Mouse (Mus musculus) CH12.LX (cell line): ENCODE results near the gene Gm11037. TPM values are rescaled to one million over a fixed set of nuclear protein-coding genes. Genes with fewer than 3 reads are reported as not detected.

Experiments used
- DNase-seq: peaks from one replicate; pipeline ENCODE4 v3.0.0-alpha.2; 2013; ENCODE audit errors: extremely low read depth
- H3K27ac ChIP-seq: 2 replicates; pipeline ENCODE4 v1.5.1; 2012; ENCODE audit warnings: low read depth, mild to moderate bottlenecking, control low read depth, moderate library complexity; ENCODE audit not compliant: insufficient read depth
- H3K27me3 ChIP-seq: replicated peaks from 2 replicates; pipeline ENCODE3; 2012; ENCODE audit warnings: inconsistent platforms
- H3K36me3 ChIP-seq, 2 experiments: replicated peaks in 1 of 2; 2 replicates each; pipeline versions ENCODE3 to v1.6.1; 2012; ENCODE audit warnings: inconsistent platforms in 1 of 2, low read length in 1 of 2, mild to moderate bottlenecking in 1 of 2, mixed read lengths in 1 of 2, moderate library complexity in 1 of 2; ENCODE audit not compliant: control insufficient read depth in 1 of 2, insufficient read depth in 1 of 2
- H3K4me1 ChIP-seq, 2 experiments: 2 replicates each; pipeline ENCODE4 v1.6.1; 2012; ENCODE audit warnings: inconsistent platforms in 1 of 2, moderate library complexity in 1 of 2; ENCODE audit not compliant: insufficient read depth in 2 of 2, control insufficient read depth in 1 of 2
- H3K4me2 ChIP-seq: 2 replicates; pipeline ENCODE4 v1.6.1; 2012; ENCODE audit warnings: low read depth, mild to moderate bottlenecking, control low read depth; ENCODE audit not compliant: poor library complexity, insufficient read depth, severe bottlenecking
- H3K4me3 ChIP-seq, 3 experiments: fragments of 150-350 bp in 1 of 3; sonication (generic) in 1 of 3; replicated peaks in 1 of 3; 2 replicates each; pipeline versions ENCODE3 to v1.5.1; 2011 to 2012; ENCODE audit warnings: low read depth in 2 of 3, low read length in 2 of 3, mild to moderate bottlenecking in 2 of 3, moderate library complexity in 2 of 3, control low read depth in 1 of 3, improper control_type of control experiment in 1 of 3, inconsistent platforms in 1 of 3, mixed read lengths in 1 of 3; ENCODE audit not compliant: poor library complexity in 1 of 3
- H3K79me2 ChIP-seq: replicated peaks from 2 replicates; pipeline ENCODE4 v1.6.1; 2012; ENCODE audit warnings: mild to moderate bottlenecking, moderate library complexity; ENCODE audit not compliant: control insufficient read depth, poor library complexity, insufficient read depth, severe bottlenecking; ENCODE audit errors: extremely low read depth
- H3K9ac ChIP-seq: 2 replicates; pipeline ENCODE4 v1.6.1; 2012; ENCODE audit warnings: low read depth, mild to moderate bottlenecking, control low read depth, moderate library complexity; ENCODE audit not compliant: insufficient read depth
- H3K9me3 ChIP-seq: replicated peaks from 2 replicates; pipeline ENCODE3; 2012; ENCODE audit warnings: low read length, inconsistent platforms, mixed read lengths
- BHLHE40 ChIP-seq: IDR thresholded peaks from 2 replicates; pipeline ENCODE4 v1.6.1; 2011; ENCODE audit warnings: mild to moderate bottlenecking, low read depth, low read length, improper control_type of control experiment
- CHD1 ChIP-seq: IDR thresholded peaks from 2 replicates; pipeline ENCODE4 v1.6.1; 2012; ENCODE audit warnings: low read depth, low read length, improper control_type of control experiment, inconsistent platforms
- CHD2 ChIP-seq: IDR thresholded peaks from 2 replicates; pipeline ENCODE4 v1.6.1; 2011; ENCODE audit warnings: low read length, improper control_type of control experiment
- CTCF ChIP-seq, 2 experiments: IDR thresholded peaks in 1 of 2; conservative IDR thresholded peaks in 1 of 2; 2 replicates each; pipeline ENCODE4 v1.5.1; 2011 to 2012; ENCODE audit warnings: low read depth in 2 of 2, low read length in 2 of 2, improper control_type of control experiment in 1 of 2, inconsistent platforms in 1 of 2, mild to moderate bottlenecking in 1 of 2, moderate library complexity in 1 of 2
- ELF1 ChIP-seq: IDR thresholded peaks from 2 replicates; pipeline ENCODE4 v1.6.1; 2014; ENCODE audit warnings: low read depth, mild to moderate bottlenecking, inconsistent platforms, low read length, improper control_type of control experiment
- EP300 ChIP-seq: IDR thresholded peaks from 2 replicates; pipeline ENCODE4 v1.6.1; 2011; ENCODE audit warnings: low read length, improper control_type of control experiment
- GABPA ChIP-seq: IDR thresholded peaks from 2 replicates; pipeline ENCODE4 v1.6.1; 2012; ENCODE audit warnings: low read depth, low read length, improper control_type of control experiment, inconsistent platforms; ENCODE audit not compliant: insufficient replicate concordance
- HCFC1 ChIP-seq: IDR thresholded peaks from 2 replicates; pipeline ENCODE4 v1.6.1; 2012; ENCODE audit warnings: low read depth, mild to moderate bottlenecking, inconsistent platforms, low read length, improper control_type of control experiment
- IRF4 ChIP-seq: IDR thresholded peaks from 2 replicates; pipeline ENCODE4 v1.6.1; 2014; ENCODE audit warnings: low read depth, mild to moderate bottlenecking, inconsistent platforms, low read length, improper control_type of control experiment
- JUN ChIP-seq: IDR thresholded peaks from 2 replicates; pipeline ENCODE4 v1.6.1; 2011; ENCODE audit warnings: low read depth, mild to moderate bottlenecking, low read length, improper control_type of control experiment, moderate library complexity; ENCODE audit not compliant: insufficient read depth
- JUND ChIP-seq: conservative IDR thresholded peaks from 2 replicates; pipeline ENCODE4 v1.6.1; 2011; ENCODE audit warnings: low read depth, low read length, improper control_type of control experiment
- KAT2A ChIP-seq: IDR thresholded peaks from 2 replicates; pipeline ENCODE4 v1.6.1; 2012; ENCODE audit warnings: low read length, improper control_type of control experiment, inconsistent platforms; ENCODE audit not compliant: insufficient replicate concordance
- MAFK ChIP-seq: IDR thresholded peaks from 2 replicates; pipeline ENCODE4 v1.6.1; 2011; ENCODE audit warnings: low read length, improper control_type of control experiment; ENCODE audit not compliant: insufficient replicate concordance
- MAX ChIP-seq: IDR thresholded peaks from 2 replicates; pipeline ENCODE4 v1.6.1; 2011; ENCODE audit warnings: low read length, improper control_type of control experiment
- MEF2A ChIP-seq: IDR thresholded peaks from 2 replicates; pipeline ENCODE4 v1.6.1; 2014; ENCODE audit warnings: low read depth, mild to moderate bottlenecking, inconsistent platforms, low read length, improper control_type of control experiment, borderline replicate concordance
- MYC ChIP-seq: IDR thresholded peaks from 2 replicates; pipeline ENCODE4 v1.6.1; 2011; ENCODE audit warnings: low read depth, mild to moderate bottlenecking, improper control_type of control experiment, low read length
- NELFE ChIP-seq: IDR thresholded peaks from 2 replicates; pipeline ENCODE4 v1.6.1; 2011; ENCODE audit warnings: low read depth, low read length, improper control_type of control experiment
- PAX5 ChIP-seq: IDR thresholded peaks from 2 replicates; pipeline ENCODE4 v1.6.1; 2012; ENCODE audit warnings: low read length, inconsistent platforms, mixed read lengths
- POLR2A ChIP-seq: IDR thresholded peaks from 2 replicates; pipeline ENCODE4 v1.6.1; 2011; ENCODE audit warnings: low read depth, mild to moderate bottlenecking, improper control_type of control experiment, low read length
- POLR2AphosphoS2 ChIP-seq: IDR thresholded peaks from 2 replicates; pipeline ENCODE4 v1.6.1; 2011; ENCODE audit warnings: low read depth, low read length, improper control_type of control experiment
- RAD21 ChIP-seq: IDR thresholded peaks from 2 replicates; pipeline ENCODE4 v1.6.1; 2011; ENCODE audit warnings: low read depth, mild to moderate bottlenecking, low read length, improper control_type of control experiment, moderate library complexity
- SIN3A ChIP-seq: IDR thresholded peaks from 2 replicates; pipeline ENCODE4 v1.6.1; 2012; ENCODE audit warnings: low read length, improper control_type of control experiment, inconsistent platforms
- SMC3 ChIP-seq: IDR thresholded peaks from 2 replicates; pipeline ENCODE4 v1.6.1; 2011; ENCODE audit warnings: low read depth, low read length, improper control_type of control experiment
- TBP ChIP-seq: conservative IDR thresholded peaks from 2 replicates; pipeline ENCODE4 v1.6.1; 2011; ENCODE audit warnings: low read depth, low read length, improper control_type of control experiment
- TCF12 ChIP-seq: IDR thresholded peaks from 2 replicates; pipeline ENCODE4 v1.6.1; 2014; ENCODE audit warnings: low read depth, mild to moderate bottlenecking, inconsistent platforms, low read length, improper control_type of control experiment
- USF1 ChIP-seq: IDR thresholded peaks from 2 replicates; pipeline ENCODE4 v1.6.1; 2014; ENCODE audit warnings: low read depth, mild to moderate bottlenecking, inconsistent platforms, low read length, improper control_type of control experiment
- USF2 ChIP-seq: conservative IDR thresholded peaks from 2 replicates; pipeline ENCODE4 v1.6.1; 2011; ENCODE audit warnings: low read depth, low read length, improper control_type of control experiment
- ZKSCAN1 ChIP-seq: IDR thresholded peaks from 2 replicates; pipeline ENCODE4 v1.6.1; 2012; ENCODE audit warnings: low read depth, inconsistent platforms, low read length, improper control_type of control experiment, borderline replicate concordance
- ZMIZ1 ChIP-seq: IDR thresholded peaks from 2 replicates; pipeline ENCODE4 v1.6.1; 2012; ENCODE audit warnings: low read depth, mild to moderate bottlenecking, inconsistent platforms, low read length, improper control_type of control experiment
- dilution Hi-C: fragments of 300-500 bp; cut with MboI; formaldehyde crosslinking; loops from 2 replicates; pipeline ENCODE4 v1.14.3; 2020; ENCODE audit warnings: low sequenced_read_pairs; ENCODE audit not compliant: extremely low pct_unique_long_range_greater_than_20kb, extremely low pct_ligation_motif_present
- in situ Hi-C: fragments of 300-500 bp; cut with MboI; formaldehyde crosslinking; loops from 3 replicates; pipeline ENCODE4 v1.14.3; 2019; ENCODE audit warnings: low sequenced_read_pairs, low pct_ligation_motif_present, low pct_unique_long_range_greater_than_20kb, mixed read lengths
- polyA plus RNA-seq: library from polyadenylated mRNA; unstranded; fragments of >175 nt; gene quantifications from 2 replicates; pipeline ENCODE4 v1.2.1, GENCODE M21; 2012; ENCODE audit warnings: low read depth; ENCODE audit not compliant: insufficient read length
- total RNA-seq, 2 experiments: library from RNA; depleted of rRNA; stranded (reverse); fragments of 300-350 nt in 1 of 2; fragments of >200 nt in 1 of 2; gene quantifications; 2 replicates each; pipeline ENCODE4 v1.2.3; 2012 to 2014

The Gm11037 gene
- total and polyA plus RNA-seq, 3 experiments: not detected

GRCm38 (mm10) chr2:131141336-131141986 is 8.2 kb downstream of the Gm11037 start:
- Histone ChIP-seq H3K9ac (no peak overlapping the region), H3K36me3 (peaks cover 19 to 65% of the 10 kb centered on the region in 2 experiments), H3K4me2 (no peak overlapping the region), H3K27ac (no peak overlapping the region), H3K27me3 (no peaks in the 10 kb centered on the region), H3K4me3 (no peak overlapping the region), H3K9me3 (no peaks in the 10 kb centered on the region), H3K79me2 (no peaks in the 10 kb centered on the region), H3K4me1 (0 out of 4 replicates have a peak, but pooled peaks cover 0 to 2% of the 10 kb centered on the region in 2 experiments)
- DNase-seq: no peak
- TF ChIP-seq EP300 (no peak), SIN3A (no peak), TBP (no peak), HCFC1 (no peak), SMC3 (no peak), ZMIZ1 (no peak), USF1 (no peak), MAX (no peak), MEF2A (no peak), JUN (no peak), ELF1 (no peak), KAT2A (no peak), TCF12 (no peak), USF2 (no peak), ZKSCAN1 (no peak), POLR2AphosphoS2 (no peak), GABPA (no peak), CHD2 (no peak), RAD21 (no peak)
- in situ Hi-C loops (no loop called here), dilution Hi-C loops (no loop called here)

GRCm38 (mm10) chr2:131142592-131142991 is 9.3 kb downstream of the Gm11037 start:
- dilution Hi-C loops: no loop called here
- Histone ChIP-seq H3K4me2 (no peak overlapping the region), H3K27me3 (no peaks in the 10 kb centered on the region), H3K9ac (no peak overlapping the region), H3K4me3 (no peak overlapping the region), H3K79me2 (no peaks in the 10 kb centered on the region), H3K36me3 (peaks cover 29 to 75% of the 10 kb centered on the region in 2 experiments), H3K27ac (no peak overlapping the region), H3K4me1 (0 out of 4 replicates have a peak, but pooled peaks cover 0 to 2% of the 10 kb centered on the region in 2 experiments), H3K9me3 (no peaks in the 10 kb centered on the region)
- DNase-seq: peak; percentile 53
- TF ChIP-seq KAT2A: no peak
- no peak for TF ChIP-seq IRF4
- TF ChIP-seq SIN3A: no peak
- no peak for TF ChIP-seq TBP
- no peak for TF ChIP-seq GABPA
- no peak for TF ChIP-seq CHD1
- no peak for TF ChIP-seq PAX5
- TF ChIP-seq MAX: no peak
- no peak for TF ChIP-seq JUND
- no peak for TF ChIP-seq MEF2A
- TF ChIP-seq CTCF (conservative IDR thresholded peaks at IDR 0.05 in 1 of 2, IDR thresholded peaks at IDR 0.05 in 1 of 2; ENCODE audit: low read depth in 2 of 2, low read length in 2 of 2): peak; percentile 44 to 75
- TF ChIP-seq MAFK: no peak
- TF ChIP-seq ELF1: no peak
- TF ChIP-seq SMC3: peak; percentile 76
- TF ChIP-seq BHLHE40: no peak
- no peak for TF ChIP-seq MYC
- no peak for TF ChIP-seq TCF12
- no peak for TF ChIP-seq NELFE
- peak; percentile 59 for TF ChIP-seq RAD21
- no peak for TF ChIP-seq POLR2A
- in situ Hi-C loops: no loop called here
